Mouse (Mus musculus) E14TG2a.4 (cell line): Measurements from ENCODE around the gene Relb.

Experiments
- CTCF ChIP-seq: conservative IDR thresholded peaks from 2 replicates; pipeline ENCODE4 v1.5.1; 2014; ENCODE audit warnings: low read length
- NANOG ChIP-seq: IDR thresholded peaks from 2 replicates; pipeline ENCODE4 v1.6.1; 2014; ENCODE audit warnings: borderline replicate concordance, low read length, mixed read lengths
- POU5F1 ChIP-seq: IDR thresholded peaks from 2 replicates; pipeline ENCODE4 v1.6.1; 2014; ENCODE audit warnings: low read length, borderline replicate concordance

DNA sequence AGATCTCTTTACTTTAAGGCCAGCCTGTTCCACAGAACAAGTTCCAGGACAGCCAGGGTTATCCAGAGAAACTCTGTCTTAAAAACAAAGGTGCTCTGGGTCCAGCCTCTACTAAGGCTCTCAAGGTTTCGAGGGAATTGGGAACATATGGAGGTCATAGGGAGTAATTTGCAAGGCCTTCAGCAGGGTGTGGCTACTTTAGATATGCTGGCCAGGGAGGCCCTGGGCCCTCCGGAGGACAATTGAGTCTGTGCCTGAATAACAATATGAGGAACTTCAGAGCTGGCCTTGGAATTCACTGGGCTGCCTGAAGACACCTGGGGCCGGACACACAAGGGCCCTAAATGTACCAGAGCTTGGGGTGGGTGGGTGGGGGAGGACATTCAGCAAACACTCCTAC, 53.7 kb downstream of the Relb start:
- TF ChIP-seq CTCF = no peak
- no peak for TF ChIP-seq NANOG
- TF ChIP-seq POU5F1 = no peak
